Mouse (Mus musculus): Measurements from ENCODE around the gene Cbx5. TPM values are rescaled to one million over a fixed set of nuclear protein-coding genes. Genes with fewer than 3 reads are reported as not detected.

The Cbx5 gene
- 190 and 226 TPM in 2 replicates for total RNA-seq (2012; rRNA removed)

- in situ Hi-C loops (cut with MboI; ENCODE audit: low sequenced_read_pairs in 2 of 2, unreplicated experiment in 2 of 2) = no loop called here
- peak within 1 kb of the TSS; percentile 99 for H3K9ac ChIP-seq (ENCODE audit: insufficient read depth, low read depth, low read length, poor library complexity, severe bottlenecking)
- peaks cover 4% of the 10 kb centered on the region in 2 experiments; a peak in 3 of 4 replicates for H3K4me1 ChIP-seq (ENCODE audit: control insufficient read depth in 2 of 2, insufficient read depth in 2 of 2, low read length in 2 of 2, poor library complexity in 1 of 2)
- DNase-seq (ENCODE audit: low read depth, low spot score) = peak; percentile 93
- H3K4me3 ChIP-seq (ENCODE audit: insufficient read depth in 1 of 2, low read depth in 1 of 2, low read length in 2 of 2, poor library complexity in 1 of 2, severe bottlenecking in 1 of 2) = peak within 1 kb of the TSS; percentile 93 to 94
- TF ChIP-seq MAFK (IDR thresholded peaks at IDR 0.05; ENCODE audit: insufficient read depth, low read depth, low read length) (no peak), ZNF384 (IDR thresholded peaks at IDR 0.05; ENCODE audit: low read depth, low read length) (no peak; the same call in 1 of the 2 replicates), ZC3H11A (IDR thresholded peaks at IDR 0.05; ENCODE audit: borderline replicate concordance, low read depth, low read length) (no peak), CHD2 (IDR thresholded peaks at IDR 0.05; ENCODE audit: low read depth, low read length) (no peak), HCFC1 (IDR thresholded peaks at IDR 0.05; ENCODE audit: borderline replicate concordance, insufficient read depth, low read length) (no peak)
- H3K36me3 ChIP-seq (ENCODE audit: control insufficient read depth, insufficient read depth, low read length, poor library complexity, severe bottlenecking) = peaks cover 34% of the 10 kb centered on the region
- H3K9me3 ChIP-seq (ENCODE audit: control insufficient read depth, insufficient read depth, low read depth, low read length) = no peaks in the 10 kb centered on the region
- peak within 1 kb of the TSS; percentile 97 for H3K27ac ChIP-seq (ENCODE audit: insufficient read depth, low read depth, low read length, poor library complexity, severe bottlenecking)
Observed at GRCm38 (mm10) chr15:103239685-103240159, at the start of gene Cbx5. Gene Cbx5 (minus strand): TSS chr15:103239816.

GRCm38 (mm10) chr15:103285778-103286417, 46.3 kb upstream of the Cbx5 start:
- no peak for DNase-seq (ENCODE audit: low read depth, low spot score)
- Histone ChIP-seq H3K36me3 (ENCODE audit: control insufficient read depth, insufficient read depth, low read length, poor library complexity, severe bottlenecking) (peaks cover 2% of the 10 kb centered on the region), H3K27ac (ENCODE audit: insufficient read depth, low read depth, low read length, poor library complexity, severe bottlenecking) (no peak overlapping the region), H3K4me3 (ENCODE audit: insufficient read depth in 1 of 2, low read depth in 1 of 2, low read length in 2 of 2, poor library complexity in 1 of 2, severe bottlenecking in 1 of 2) (no peak overlapping the region), H3K4me1 (ENCODE audit: control insufficient read depth in 2 of 2, insufficient read depth in 2 of 2, low read length in 2 of 2, poor library complexity in 1 of 2) (no peaks in the 10 kb centered on the region), H3K9me3 (ENCODE audit: control insufficient read depth, insufficient read depth, low read depth, low read length) (no peaks in the 10 kb centered on the region; the same call in 1 of the 2 replicates), H3K9ac (ENCODE audit: insufficient read depth, low read depth, low read length, poor library complexity, severe bottlenecking) (no peak overlapping the region)
- TF ChIP-seq ZNF384 (IDR thresholded peaks at IDR 0.05; ENCODE audit: low read depth, low read length) (no peak), ZC3H11A (IDR thresholded peaks at IDR 0.05; ENCODE audit: borderline replicate concordance, low read depth, low read length) (no peak), HCFC1 (IDR thresholded peaks at IDR 0.05; ENCODE audit: borderline replicate concordance, insufficient read depth, low read length) (no peak), CHD2 (IDR thresholded peaks at IDR 0.05; ENCODE audit: low read depth, low read length) (no peak), MAFK (IDR thresholded peaks at IDR 0.05; ENCODE audit: insufficient read depth, low read depth, low read length) (no peak)
- in situ Hi-C loops (cut with MboI; ENCODE audit: low sequenced_read_pairs in 2 of 2, unreplicated experiment in 2 of 2) = no loop called here

DNA sequence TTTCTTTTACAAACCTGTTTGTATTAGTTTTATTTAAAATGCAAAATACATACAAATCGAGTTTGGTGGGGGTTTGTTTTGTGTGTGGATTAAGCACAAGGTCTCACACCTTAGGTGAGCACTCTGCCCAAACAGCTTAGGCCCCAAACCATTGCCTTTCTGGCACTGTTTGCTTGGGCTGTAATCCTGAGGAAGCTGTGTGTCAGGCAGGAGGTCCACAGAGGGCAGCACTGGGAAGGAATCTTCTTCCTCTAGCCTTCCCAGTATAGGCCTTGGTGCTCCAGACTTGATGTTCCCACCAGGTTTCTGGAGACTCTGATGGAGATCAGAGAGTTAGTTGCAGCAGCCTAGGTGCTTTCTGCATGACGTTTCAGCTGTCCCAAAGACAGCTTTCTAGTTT, 45.0 kb upstream of the Cbx5 start:
- no peak for DNase-seq (ENCODE audit: low read depth, low spot score)
- H3K36me3 ChIP-seq (ENCODE audit: control insufficient read depth, insufficient read depth, low read length, poor library complexity, severe bottlenecking) = no peaks in the 10 kb centered on the region
- no peaks in the 10 kb centered on the region; the same call in 1 of the 2 replicates for H3K9me3 ChIP-seq (ENCODE audit: control insufficient read depth, insufficient read depth, low read depth, low read length)
- TF ChIP-seq ZC3H11A (IDR thresholded peaks at IDR 0.05; ENCODE audit: borderline replicate concordance, low read depth, low read length) = no peak
- TF ChIP-seq ZNF384 (IDR thresholded peaks at IDR 0.05; ENCODE audit: low read depth, low read length) = no peak
- TF ChIP-seq MAFK (IDR thresholded peaks at IDR 0.05; ENCODE audit: insufficient read depth, low read depth, low read length) = no peak
- TF ChIP-seq CHD2 (IDR thresholded peaks at IDR 0.05; ENCODE audit: low read depth, low read length) = no peak
- in situ Hi-C loops (cut with MboI; ENCODE audit: low sequenced_read_pairs in 2 of 2, unreplicated experiment in 2 of 2) = no loop called here
- no peak overlapping the region for H3K27ac ChIP-seq (ENCODE audit: insufficient read depth, low read depth, low read length, poor library complexity, severe bottlenecking)
- no peak overlapping the region for H3K4me3 ChIP-seq (ENCODE audit: insufficient read depth in 1 of 2, low read depth in 1 of 2, low read length in 2 of 2, poor library complexity in 1 of 2, severe bottlenecking in 1 of 2)
- H3K4me1 ChIP-seq (ENCODE audit: control insufficient read depth in 2 of 2, insufficient read depth in 2 of 2, low read length in 2 of 2, poor library complexity in 1 of 2) = no peaks in the 10 kb centered on the region
- no peak overlapping the region for H3K9ac ChIP-seq (ENCODE audit: insufficient read depth, low read depth, low read length, poor library complexity, severe bottlenecking)

DNA sequence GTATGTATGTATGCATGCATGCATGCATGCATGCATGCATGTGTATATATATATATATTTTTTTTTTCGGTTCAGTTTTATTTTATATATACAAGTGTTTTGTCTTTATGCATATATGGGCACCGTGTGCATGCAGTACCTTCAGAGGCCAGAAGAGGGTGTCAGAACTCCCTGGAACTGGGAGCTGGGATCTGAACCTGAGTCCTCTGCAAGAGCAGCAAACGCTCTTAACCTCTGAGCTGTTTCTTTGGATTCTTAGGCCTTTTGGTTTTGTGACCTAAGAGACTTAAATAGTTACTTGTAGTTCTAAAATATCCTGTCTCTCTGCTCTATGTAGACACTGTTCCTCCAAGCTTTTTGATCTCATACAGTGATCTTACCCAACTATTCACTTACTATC, 44.5 kb upstream of the Cbx5 start:
- no peak overlapping the region for H3K9ac ChIP-seq (ENCODE audit: insufficient read depth, low read depth, low read length, poor library complexity, severe bottlenecking)
- H3K27ac ChIP-seq (ENCODE audit: insufficient read depth, low read depth, low read length, poor library complexity, severe bottlenecking) = no peak overlapping the region
- no peaks in the 10 kb centered on the region; the same call in 1 of the 2 replicates for H3K9me3 ChIP-seq (ENCODE audit: control insufficient read depth, insufficient read depth, low read depth, low read length)
- no peak overlapping the region for H3K4me3 ChIP-seq (ENCODE audit: insufficient read depth in 1 of 2, low read depth in 1 of 2, low read length in 2 of 2, poor library complexity in 1 of 2, severe bottlenecking in 1 of 2)
- TF ChIP-seq CHD2 (IDR thresholded peaks at IDR 0.05; ENCODE audit: low read depth, low read length) (no peak), MAFK (IDR thresholded peaks at IDR 0.05; ENCODE audit: insufficient read depth, low read depth, low read length) (no peak), ZC3H11A (IDR thresholded peaks at IDR 0.05; ENCODE audit: borderline replicate concordance, low read depth, low read length) (no peak), HCFC1 (IDR thresholded peaks at IDR 0.05; ENCODE audit: borderline replicate concordance, insufficient read depth, low read length) (no peak), ZNF384 (IDR thresholded peaks at IDR 0.05; ENCODE audit: low read depth, low read length) (no peak)
- no peaks in the 10 kb centered on the region for H3K4me1 ChIP-seq (ENCODE audit: control insufficient read depth in 2 of 2, insufficient read depth in 2 of 2, low read length in 2 of 2, poor library complexity in 1 of 2)
- in situ Hi-C loops (cut with MboI; ENCODE audit: low sequenced_read_pairs in 2 of 2, unreplicated experiment in 2 of 2) = no loop called here
- no peak for DNase-seq (ENCODE audit: low read depth, low spot score)
- H3K36me3 ChIP-seq (ENCODE audit: control insufficient read depth, insufficient read depth, low read length, poor library complexity, severe bottlenecking) = no peaks in the 10 kb centered on the region

Measured in ES-E14 (cell line).